ENCODE assay signal across 40 mouse cellular contexts in the genomic region with DNA sequence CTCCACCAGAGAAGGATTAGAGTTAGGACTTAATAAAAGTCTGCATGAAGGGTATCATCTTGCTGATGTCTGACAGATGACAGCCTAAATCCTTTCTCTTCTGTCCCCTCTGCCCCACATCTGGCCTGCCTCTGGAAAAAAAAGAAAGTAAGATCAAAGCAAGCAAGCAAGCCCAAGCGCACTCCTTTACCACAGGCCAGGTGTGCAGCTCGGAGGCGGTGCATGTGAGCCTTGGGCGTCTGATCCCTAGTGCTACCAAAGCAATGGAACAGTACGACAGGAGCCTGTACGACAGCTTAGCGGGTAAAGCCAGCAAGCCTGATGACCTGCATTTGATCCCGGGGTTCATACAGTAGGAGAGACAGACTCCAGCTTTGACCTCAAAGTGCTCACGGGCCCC. TPM values are rescaled to one million over a fixed set of nuclear protein-coding genes. Genes with fewer than 3 reads are reported as not detected.
DNase-seq lines count a peak whose midpoint lies in the region; ATAC-seq and TF ChIP-seq lines count a peak whose summit lies in the region.
"Had no signal": no experiment of that assay in that cellular context is flagged by ENCODE, and none has a peak within 500 bp of the region (broad histone marks: within the 10 kb centered on the region; RNA-seq: fewer than 3 reads in every experiment).

No protein-coding gene starts in this region.

- DNase-seq in embryonic facial prominence, embryonic 11.5 days (ENCODE audit: low spot score), result peak; percentile 9
- DNase-seq in forelimb bud, embryonic 11.5 days (ENCODE audit: low read depth, low spot score), result peak; percentile 26
- peak; percentile 73 for DNase-seq in thymus, adult 2 months
- DNase-seq in thymus, postnatal 36 days, result peak; percentile 63 to 81
- no peak for DNase-seq in adrenal gland, postnatal 14 days
- DNase-seq: adrenal gland, adult 8-10 months; B cell, adult 2 months; cerebellum, adult 11 months; cerebellum, adult 9-10 months; embryo, embryonic 11 days; gastrocnemius, adult 2 months; heart, postnatal 4 days; kidney, adult 8-10 months; kidney, postnatal 4 days; lung, embryonic 14.5 days; lung, postnatal 14 days; retina, postnatal 1 day; right cerebral cortex, postnatal 14 days had no signal

- no peak overlapping the region for H3K4me2 ChIP-seq in embryonic facial prominence, embryonic 11.5 days (ENCODE audit: low read depth, low read length)
- H3K4me2 ChIP-seq: embryonic facial prominence, embryonic 15.5 days; forebrain, embryonic 12.5 days; heart, embryonic 15.5 days; hindbrain, embryonic 13.5 days; liver, embryonic 15.5 days; lung, embryonic 14.5 days; midbrain, embryonic 13.5 days; neural tube, embryonic 15.5 days had no signal

- H3K4me1 ChIP-seq in embryonic facial prominence, embryonic 11.5 days (ENCODE audit: control insufficient read depth, insufficient read depth, low read length), result no peaks in the 10 kb centered on the region
- H3K4me1 ChIP-seq in thymus, adult 2 months (replicated peaks; ENCODE audit: control insufficient read depth, insufficient read depth, low read length), result peaks cover 11% of the 10 kb centered on the region
- H3K4me1 ChIP-seq: embryonic facial prominence, embryonic 15.5 days; forebrain, embryonic 12.5 days; heart, embryonic 10.5 days; heart, embryonic 15.5 days; hindbrain, embryonic 13.5 days; liver, embryonic 15.5 days; midbrain, embryonic 13.5 days; neural tube, embryonic 15.5 days had no signal

- no peaks in the 10 kb centered on the region for H3K27me3 ChIP-seq in embryonic facial prominence, embryonic 11.5 days (ENCODE audit: control insufficient read depth, insufficient read depth, low read length)
- H3K27me3 ChIP-seq in thymus, adult 2 months (ENCODE audit: control insufficient read depth, insufficient read depth, low read length), result no peaks in the 10 kb centered on the region
- H3K27me3 ChIP-seq: embryonic facial prominence, embryonic 15.5 days; forebrain, embryonic 12.5 days; heart, embryonic 15.5 days; hindbrain, embryonic 13.5 days; liver, embryonic 15.5 days; megakaryocyte, embryonic 14.5 days; midbrain, embryonic 13.5 days; neural tube, embryonic 15.5 days had no signal

- no peak for TF ChIP-seq CTCF in thymus, adult 2 months (IDR thresholded peaks at IDR 0.05; ENCODE audit: borderline replicate concordance, control insufficient read depth, extremely low read depth, insufficient read depth, low read length, poor library complexity)

- no peaks in the 10 kb centered on the region for H3K9me3 ChIP-seq in embryonic facial prominence, embryonic 11.5 days (replicated peaks; ENCODE audit: control insufficient read depth, low read length)
- H3K9me3 ChIP-seq: embryonic facial prominence, embryonic 15.5 days; forebrain, embryonic 12.5 days; heart, embryonic 10.5 days; heart, embryonic 15.5 days; hindbrain, embryonic 13.5 days; liver, embryonic 15.5 days; megakaryocyte, embryonic 14.5 days; midbrain, embryonic 13.5 days; neural tube, embryonic 15.5 days had no signal

- no peaks in the 10 kb centered on the region for H3K36me3 ChIP-seq in embryonic facial prominence, embryonic 11.5 days (replicated peaks; ENCODE audit: control insufficient read depth, insufficient read depth, low read depth, low read length)
- no peaks in the 10 kb centered on the region; the same call in 1 of the 2 replicates for H3K36me3 ChIP-seq in thymus, adult 2 months (ENCODE audit: control insufficient read depth, insufficient read depth, low read length)
- H3K36me3 ChIP-seq: embryonic facial prominence, embryonic 15.5 days; forebrain, embryonic 12.5 days; heart, embryonic 10.5 days; heart, embryonic 15.5 days had no signal

- no peak overlapping the region for H3K27ac ChIP-seq in embryonic facial prominence, embryonic 11.5 days (replicated peaks; ENCODE audit: low read depth, low read length)
- peak overlapping the region; percentile 56; the same call in 1 of the 2 replicates for H3K27ac ChIP-seq in thymus, adult 2 months (ENCODE audit: control insufficient read depth, insufficient read depth, low read length)
- H3K27ac ChIP-seq: embryonic facial prominence, embryonic 15.5 days; forebrain, embryonic 12.5 days; gastrocnemius, adult 2 months; heart, embryonic 10.5 days; heart, embryonic 15.5 days; hindbrain, embryonic 13.5 days; kidney, postnatal 0 days; liver, embryonic 15.5 days; midbrain, embryonic 13.5 days; neural tube, embryonic 15.5 days had no signal

- no peak for TF ChIP-seq POLR2A in thymus, adult 2 months (IDR thresholded peaks at IDR 0.05; ENCODE audit: control insufficient read depth, extremely low read depth, insufficient read depth, low read length, poor library complexity)

- no peak overlapping the region for H3K9ac ChIP-seq in embryonic facial prominence, embryonic 11.5 days (replicated peaks; ENCODE audit: low read length)
- H3K9ac ChIP-seq: embryonic facial prominence, embryonic 15.5 days; forebrain, embryonic 12.5 days; heart, embryonic 15.5 days; hindbrain, embryonic 13.5 days; liver, embryonic 15.5 days; lung, embryonic 14.5 days; midbrain, embryonic 13.5 days; neural tube, embryonic 15.5 days had no signal

- ATAC-seq in embryonic facial prominence, embryonic 11.5 days (replicated peaks; ENCODE audit: insufficient number of reproducible peaks, low FRiP score, low TSS enrichment, low read depth), result 0 out of 2 replicates have a peak, but pooled peaks have one; percentile 48
- no peak for ATAC-seq in megakaryocyte progenitor cell, adult 5-6 weeks (replicated peaks; ENCODE audit: poor library complexity)
- no peak for ATAC-seq in megakaryocyte, adult 5-6 weeks (ENCODE audit: poor library complexity, severe bottlenecking)
- ATAC-seq: intestine, embryonic 16.5 days; midbrain, embryonic 13.5 days had no signal

- H3K4me3 ChIP-seq in embryonic facial prominence, embryonic 11.5 days (ENCODE audit: low read depth, low read length), result no peak overlapping the region
- no peak overlapping the region for H3K4me3 ChIP-seq in thymus, adult 2 months (ENCODE audit: control insufficient read depth, insufficient read depth, low read length)
- H3K4me3 ChIP-seq: embryonic facial prominence, embryonic 15.5 days; forebrain, embryonic 12.5 days; gastrocnemius, adult 2 months; heart, embryonic 10.5 days; heart, embryonic 15.5 days; hindbrain, embryonic 13.5 days; liver, embryonic 15.5 days; megakaryocyte, embryonic 14.5 days; midbrain, embryonic 13.5 days; neural tube, embryonic 15.5 days had no signal

- 73% methylated on average over 9 of the region's 9 CpGs for WGBS in embryonic facial prominence, embryonic 11.5 days
- 13% methylated on average over 9 of the region's 9 CpGs for WGBS in thymus, adult 2 months

RNA-seq across cellular contexts. Expression of gene Dclre1c, which starts 7.0 kb away (rescaled TPM):
- polyA plus RNA-seq in embryonic facial prominence, embryonic 11.5 days (2014; fragmentation: Nextera tagmentation; extraction: Ambion mirVana), result 5.8 and 5.9 TPM in 2 replicates
- polyA plus RNA-seq in thymus, adult 2 months (2012; rRNA removed), result 28.1 and 30.3 TPM in 2 replicates
- total RNA-seq in megakaryocyte progenitor cell, adult 5-6 weeks (2015), result 10.2 and 17.1 TPM in 2 replicates
- 9.6 and 15.3 TPM in 2 replicates for total RNA-seq in megakaryocyte progenitor cell, adult 5-6 weeks (2017)
- 27.2 and 34.7 TPM in 2 replicates for total RNA-seq in megakaryocyte, adult 5-6 weeks (2015)
- total RNA-seq in megakaryocyte, adult 5-6 weeks (2017), result 21.5 and 36.0 TPM in 2 replicates
- 6.7 and 7.2 TPM in 2 replicates for total RNA-seq in adrenal gland, postnatal 14 days (2021)

RNA-seq across cellular contexts. Expression of gene Meig1, which starts 8.5 kb away (rescaled TPM):
- not detected in 2 replicates for polyA plus RNA-seq in embryonic facial prominence, embryonic 11.5 days (2014; fragmentation: Nextera tagmentation; extraction: Ambion mirVana)
- polyA plus RNA-seq in thymus, adult 2 months (2012; rRNA removed), result 0.40 TPM in 1 of 2 replicates, not detected in the other
- not detected in 2 replicates for total RNA-seq in megakaryocyte progenitor cell, adult 5-6 weeks (2015)
- not detected in 2 replicates for total RNA-seq in megakaryocyte progenitor cell, adult 5-6 weeks (2017)
- not detected in 2 replicates for total RNA-seq in megakaryocyte, adult 5-6 weeks (2015)
- total RNA-seq in megakaryocyte, adult 5-6 weeks (2017), result not detected in 2 replicates
- total RNA-seq in adrenal gland, postnatal 14 days (2021), result not detected in 2 replicates
- total RNA-seq: gastrocnemius, adult 2 months; heart, postnatal 4 days; liver, adult 2 months had no signal
- polyA plus RNA-seq: heart, embryonic 10.5 days; liver, adult 2 months; lung, embryonic 14.5 days; small intestine, adult 2 months; stomach, embryonic 14.5 days had no signal

RNA-seq across cellular contexts. Expression of gene Olah, which starts 33.9 kb away (rescaled TPM):
- not detected in 2 replicates for polyA plus RNA-seq in embryonic facial prominence, embryonic 11.5 days (2014; fragmentation: Nextera tagmentation; extraction: Ambion mirVana)
- polyA plus RNA-seq in thymus, adult 2 months (2012; rRNA removed), result not detected in 2 replicates
- not detected in 2 replicates for total RNA-seq in megakaryocyte progenitor cell, adult 5-6 weeks (2015)
- not detected in 2 replicates for total RNA-seq in megakaryocyte progenitor cell, adult 5-6 weeks (2017)
- total RNA-seq in megakaryocyte, adult 5-6 weeks (2015), result not detected in 2 replicates
- not detected in 2 replicates for total RNA-seq in megakaryocyte, adult 5-6 weeks (2017)
- total RNA-seq in adrenal gland, postnatal 14 days (2021), result not detected in 2 replicates
- total RNA-seq: gastrocnemius, adult 2 months; heart, postnatal 4 days; layer of hippocampus, adult 8-10 months; layer of hippocampus, postnatal 25 days; left cerebral cortex, adult 8-10 months; left cerebral cortex, postnatal 36 days; liver, adult 2 months had no signal
- polyA plus RNA-seq: forebrain, embryonic 12.5 days; frontal cortex, adult 2 months; gonadal fat pad, adult 2 months; heart, embryonic 10.5 days; heart, embryonic 15.5 days; hindbrain, embryonic 13.5 days; intestine, embryonic 16.5 days; kidney, postnatal 0 days; liver, adult 2 months; liver, embryonic 15.5 days; lung, embryonic 14.5 days; midbrain, embryonic 13.5 days; neural tube, embryonic 15.5 days; small intestine, adult 2 months; stomach, embryonic 14.5 days had no signal

RNA-seq across cellular contexts. Expression of gene Suv39h2, which starts 43.9 kb away (rescaled TPM):
- polyA plus RNA-seq in embryonic facial prominence, embryonic 11.5 days (2014; fragmentation: Nextera tagmentation; extraction: Ambion mirVana), result 47.4 and 54.5 TPM in 2 replicates
- 2.2 and 3.1 TPM in 2 replicates for polyA plus RNA-seq in thymus, adult 2 months (2012; rRNA removed)
- 16.9 and 20.0 TPM in 2 replicates for total RNA-seq in megakaryocyte progenitor cell, adult 5-6 weeks (2015)
- 15.6 and 17.4 TPM in 2 replicates for total RNA-seq in megakaryocyte progenitor cell, adult 5-6 weeks (2017)
- total RNA-seq in megakaryocyte, adult 5-6 weeks (2015), result 7.5 and 8.6 TPM in 2 replicates
- 6.9 and 10.2 TPM in 2 replicates for total RNA-seq in megakaryocyte, adult 5-6 weeks (2017)
- total RNA-seq in adrenal gland, postnatal 14 days (2021), result 2.3 and 2.9 TPM in 2 replicates
